In genomic region chr5:120565171-120565905, GRCm38 (mm10) we compare ENCODE assay signal across 9 mouse cellular contexts. TPM values are rescaled to one million over a fixed set of nuclear protein-coding genes. Genes with fewer than 3 reads are reported as not detected.
DNase-seq lines count a peak whose midpoint lies in the region; ATAC-seq and TF ChIP-seq lines count a peak whose summit lies in the region.
"Had no signal": no experiment of that assay in that cellular context is flagged by ENCODE, and none has a peak within 500 bp of the region (broad histone marks: within the 10 kb centered on the region; RNA-seq: fewer than 3 reads in every experiment).

No protein-coding gene starts in this region.

- 62% methylated on average over 15 of the region's 15 CpGs for WGBS in heart, adult 2 months
- WGBS in hindbrain, embryonic 11.5 days = 38% methylated on average over 15 of the region's 15 CpGs
- WGBS in liver, embryonic 15.5 days (ENCODE audit: insufficient replicate concordance) = 63% methylated on average over 15 of the region's 15 CpGs

- TF ChIP-seq POLR2A in heart, adult 2 months (IDR thresholded peaks at IDR 0.05; ENCODE audit: insufficient read depth, low read depth, low read length) = no peak
- no peak for TF ChIP-seq POLR2A in cortical plate, adult 2 months (IDR thresholded peaks at IDR 0.05; ENCODE audit: extremely low read depth, insufficient read depth, low read length)

- H3K9me3 ChIP-seq in hindbrain, embryonic 11.5 days (ENCODE audit: control insufficient read depth, low read length) = no peaks in the 10 kb centered on the region
- H3K9me3 ChIP-seq in liver, embryonic 15.5 days (replicated peaks) = no peaks in the 10 kb centered on the region

- H3K9ac ChIP-seq in heart, adult 2 months (ENCODE audit: low read depth, low read length) = no peak overlapping the region
- no peak overlapping the region for H3K9ac ChIP-seq in hindbrain, embryonic 11.5 days (ENCODE audit: low read depth, low read length)
- H3K9ac ChIP-seq in liver, embryonic 15.5 days = no peak overlapping the region

- DNase-seq in heart, adult 2 months = no peak
- DNase-seq in heart, adult 18-20 months = no peak
- peak; percentile 29 for DNase-seq in hindbrain, embryonic 11.5 days (ENCODE audit: low spot score)
- no peak for DNase-seq in thymus, adult 18-20 months
- no peak for DNase-seq in thymus, postnatal 10 days (ENCODE audit: low spot score in 2 of 2)

- TF ChIP-seq CTCF in heart, adult 2 months (IDR thresholded peaks at IDR 0.05) = no peak
- no peak for TF ChIP-seq CTCF in cortical plate, adult 2 months (IDR thresholded peaks at IDR 0.05; ENCODE audit: extremely low read depth, insufficient read depth, low read length)

- peak overlapping the region; percentile 83; the same call in 1 of the 2 replicates for H3K27ac ChIP-seq in heart, adult 2 months
- peak overlapping the region; percentile 12; the same call in 1 of the 2 replicates for H3K27ac ChIP-seq in cortical plate, adult 2 months (ENCODE audit: insufficient read depth, low read length)
- peak overlapping the region; percentile 70 for H3K27ac ChIP-seq in hindbrain, embryonic 11.5 days (ENCODE audit: low read depth, low read length)
- peak overlapping the region; percentile 48 for H3K27ac ChIP-seq in liver, embryonic 15.5 days (replicated peaks)

- no peaks in the 10 kb centered on the region for H3K27me3 ChIP-seq in heart, adult 2 months (ENCODE audit: control insufficient read depth, insufficient read depth, low read length)
- H3K27me3 ChIP-seq in hindbrain, embryonic 11.5 days (ENCODE audit: control insufficient read depth, insufficient read depth, low read length) = no peaks in the 10 kb centered on the region
- no peaks in the 10 kb centered on the region for H3K27me3 ChIP-seq in liver, embryonic 15.5 days

- intact Hi-C loops in heart, adult 2 months (cut with DNase I) = no loop called here

- H3K4me2 ChIP-seq in hindbrain, embryonic 11.5 days (replicated peaks; ENCODE audit: low read depth, low read length) = no peak overlapping the region
- H3K4me2 ChIP-seq in liver, embryonic 15.5 days = no peak overlapping the region

- TF ChIP-seq EP300 in heart, adult 2 months (IDR thresholded peaks at IDR 0.05; ENCODE audit: insufficient read depth, low read depth, low read length) = no peak

- no peak overlapping the region for H3K4me3 ChIP-seq in heart, adult 2 months
- no peak overlapping the region for H3K4me3 ChIP-seq in cortical plate, adult 2 months (ENCODE audit: insufficient read depth, low read length)
- no peak overlapping the region for H3K4me3 ChIP-seq in hindbrain, embryonic 11.5 days (ENCODE audit: low read depth, low read length)
- no peak overlapping the region for H3K4me3 ChIP-seq in liver, embryonic 15.5 days (replicated peaks)

- no peak for ATAC-seq in hindbrain, embryonic 11.5 days (ENCODE audit: low FRiP score)
- peak; percentile 46 for ATAC-seq in liver, embryonic 15.5 days (ENCODE audit: insufficient read depth)
- ATAC-seq in megakaryocyte-erythroid progenitor cell, adult 5-6 weeks (replicated peaks; ENCODE audit: low FRiP score, low TSS enrichment, poor library complexity, severe bottlenecking) = no peak

- H3K36me3 ChIP-seq in heart, adult 2 months (ENCODE audit: control insufficient read depth, insufficient read depth, low read length) = no peaks in the 10 kb centered on the region; the same call in 1 of the 2 replicates
- no peaks in the 10 kb centered on the region for H3K36me3 ChIP-seq in hindbrain, embryonic 11.5 days (ENCODE audit: control insufficient read depth, insufficient read depth, low read length)
- H3K36me3 ChIP-seq in liver, embryonic 15.5 days (replicated peaks) = 0 out of 2 replicates have a peak, but pooled peaks cover 14% of the 10 kb centered on the region

- H3K4me1 ChIP-seq in heart, adult 2 months (ENCODE audit: control insufficient read depth, insufficient read depth, low read length) = peaks cover 38% of the 10 kb centered on the region
- peaks cover 18% of the 10 kb centered on the region for H3K4me1 ChIP-seq in cortical plate, adult 2 months (ENCODE audit: control insufficient read depth, insufficient read depth, low read length)
- H3K4me1 ChIP-seq in hindbrain, embryonic 11.5 days (replicated peaks; ENCODE audit: control insufficient read depth, insufficient read depth, low read length) = peaks cover 35% of the 10 kb centered on the region
- H3K4me1 ChIP-seq in liver, embryonic 15.5 days (replicated peaks) = peaks cover 85% of the 10 kb centered on the region

- H3K79me2 ChIP-seq in heart, adult 2 months (replicated peaks; ENCODE audit: control insufficient read depth, insufficient read depth, low read length) = no peaks in the 10 kb centered on the region

RNA-seq across cellular contexts. Expression of gene Tpcn1, which starts 23.1 kb away (rescaled TPM):
- total RNA-seq in heart, adult 2 months (2021) = 10 to 100 TPM; 30.7 to 35.1 TPM
- polyA plus RNA-seq in heart, adult 2 months (2012; rRNA removed) = 53.7 and 59.7 TPM in 2 replicates
- total RNA-seq in heart, adult 18-20 months (2021) = 10 to 100 TPM; 29.7 to 35.5 TPM
- polyA plus RNA-seq in cortical plate, adult 2 months (2012; rRNA removed) = 37.9 and 40.0 TPM in 2 replicates
- polyA plus RNA-seq in hindbrain, embryonic 11.5 days (2014; fragmentation: Nextera tagmentation; extraction: Ambion mirVana) = 12.5 and 15.6 TPM in 2 replicates
- 22.7 and 26.4 TPM in 2 replicates for polyA plus RNA-seq in liver, embryonic 15.5 days (2015; fragmentation: Nextera tagmentation; extraction: Ambion mirVana)
- 71.7 and 84.7 TPM in 2 replicates for total RNA-seq in megakaryocyte-erythroid progenitor cell, adult 5-6 weeks (2014; fragmentation: Nextera tagmentation)
- total RNA-seq in megakaryocyte-erythroid progenitor cell, adult 5-6 weeks (2017) = 16.0 and 19.1 TPM in 2 replicates

RNA-seq across cellular contexts. Expression of gene Iqcd, which starts 23.5 kb away (rescaled TPM):
- not detected for total RNA-seq in heart, adult 2 months (2021)
- polyA plus RNA-seq in heart, adult 2 months (2012; rRNA removed) = 0.14 and 0.20 TPM in 2 replicates
- total RNA-seq in heart, adult 18-20 months (2021) = not detected
- polyA plus RNA-seq in cortical plate, adult 2 months (2012; rRNA removed) = 1.5 and 2.5 TPM in 2 replicates
- 1.1 and 1.4 TPM in 2 replicates for polyA plus RNA-seq in hindbrain, embryonic 11.5 days (2014; fragmentation: Nextera tagmentation; extraction: Ambion mirVana)
- polyA plus RNA-seq in liver, embryonic 15.5 days (2015; fragmentation: Nextera tagmentation; extraction: Ambion mirVana) = 0.90 and 1.2 TPM in 2 replicates
- total RNA-seq in megakaryocyte-erythroid progenitor cell, adult 5-6 weeks (2014; fragmentation: Nextera tagmentation) = 6.4 and 9.0 TPM in 2 replicates
- 6.3 and 7.9 TPM in 2 replicates for total RNA-seq in megakaryocyte-erythroid progenitor cell, adult 5-6 weeks (2017)
- total RNA-seq: gastrocnemius, adult 18-20 months had no signal

RNA-seq across cellular contexts. Expression of gene Rita1, which starts 47.1 kb away (rescaled TPM):
- total RNA-seq in heart, adult 2 months (2021) = 10 to 100 TPM; 14.2 to 16.0 TPM
- polyA plus RNA-seq in heart, adult 2 months (2012; rRNA removed) = 15.3 and 21.7 TPM in 2 replicates
- total RNA-seq in heart, adult 18-20 months (2021) = 10 to 100 TPM; 13.4 to 16.3 TPM
- 39.6 and 40.8 TPM in 2 replicates for polyA plus RNA-seq in cortical plate, adult 2 months (2012; rRNA removed)
- 9.3 and 10.5 TPM in 2 replicates for polyA plus RNA-seq in hindbrain, embryonic 11.5 days (2014; fragmentation: Nextera tagmentation; extraction: Ambion mirVana)
- 4.0 TPM in 2 replicates for polyA plus RNA-seq in liver, embryonic 15.5 days (2015; fragmentation: Nextera tagmentation; extraction: Ambion mirVana)
- total RNA-seq in megakaryocyte-erythroid progenitor cell, adult 5-6 weeks (2014; fragmentation: Nextera tagmentation) = 9.9 and 11.8 TPM in 2 replicates
- total RNA-seq in megakaryocyte-erythroid progenitor cell, adult 5-6 weeks (2017) = 5.5 and 6.9 TPM in 2 replicates

RNA-seq across cellular contexts. Expression of gene Ddx54, which starts 47.2 kb away (rescaled TPM):
- 10 to 100 TPM; 21.4 to 22.5 TPM for total RNA-seq in heart, adult 2 months (2021)
- polyA plus RNA-seq in heart, adult 2 months (2012; rRNA removed) = 16.2 and 18.2 TPM in 2 replicates
- 10 to 100 TPM; 19.2 to 23.0 TPM for total RNA-seq in heart, adult 18-20 months (2021)
- polyA plus RNA-seq in cortical plate, adult 2 months (2012; rRNA removed) = 30.3 and 31.0 TPM in 2 replicates
- polyA plus RNA-seq in hindbrain, embryonic 11.5 days (2014; fragmentation: Nextera tagmentation; extraction: Ambion mirVana) = 25.9 and 32.4 TPM in 2 replicates
- 16.2 and 17.7 TPM in 2 replicates for polyA plus RNA-seq in liver, embryonic 15.5 days (2015; fragmentation: Nextera tagmentation; extraction: Ambion mirVana)
- 28.3 and 41.7 TPM in 2 replicates for total RNA-seq in megakaryocyte-erythroid progenitor cell, adult 5-6 weeks (2014; fragmentation: Nextera tagmentation)
- 40.4 and 40.6 TPM in 2 replicates for total RNA-seq in megakaryocyte-erythroid progenitor cell, adult 5-6 weeks (2017)

RNA-seq across cellular contexts. Expression of gene Slc8b1, which starts 54.4 kb away (rescaled TPM):
- total RNA-seq in heart, adult 2 months (2021) = 10 to 100 TPM; 10.0 to 12.2 TPM
- 13.2 and 16.5 TPM in 2 replicates for polyA plus RNA-seq in heart, adult 2 months (2012; rRNA removed)
- 10 to 100 TPM in 1 of 2 experiments, 1 to 10 TPM in 1; 9.5 to 11.3 TPM for total RNA-seq in heart, adult 18-20 months (2021)
- polyA plus RNA-seq in cortical plate, adult 2 months (2012; rRNA removed) = 6.3 and 6.6 TPM in 2 replicates
- 1.5 and 2.1 TPM in 2 replicates for polyA plus RNA-seq in hindbrain, embryonic 11.5 days (2014; fragmentation: Nextera tagmentation; extraction: Ambion mirVana)
- polyA plus RNA-seq in liver, embryonic 15.5 days (2015; fragmentation: Nextera tagmentation; extraction: Ambion mirVana) = 7.4 and 8.2 TPM in 2 replicates
- 0.35 and 1.6 TPM in 2 replicates for total RNA-seq in megakaryocyte-erythroid progenitor cell, adult 5-6 weeks (2014; fragmentation: Nextera tagmentation)
- total RNA-seq in megakaryocyte-erythroid progenitor cell, adult 5-6 weeks (2017) = 0.09 and 1.7 TPM in 2 replicates

Comparison
In these comparisons a context has a peak if more than half of its experiments do, and no peak if none do; other contexts are left out.
1. H3K27ac ChIP-seq: peak in every context shown above with its lines; median percentile 83 in heart, adult 2 months; 70 in hindbrain, embryonic 11.5 days; 48 in liver, embryonic 15.5 days; 12 in cortical plate, adult 2 months.